In the genomic region with DNA sequence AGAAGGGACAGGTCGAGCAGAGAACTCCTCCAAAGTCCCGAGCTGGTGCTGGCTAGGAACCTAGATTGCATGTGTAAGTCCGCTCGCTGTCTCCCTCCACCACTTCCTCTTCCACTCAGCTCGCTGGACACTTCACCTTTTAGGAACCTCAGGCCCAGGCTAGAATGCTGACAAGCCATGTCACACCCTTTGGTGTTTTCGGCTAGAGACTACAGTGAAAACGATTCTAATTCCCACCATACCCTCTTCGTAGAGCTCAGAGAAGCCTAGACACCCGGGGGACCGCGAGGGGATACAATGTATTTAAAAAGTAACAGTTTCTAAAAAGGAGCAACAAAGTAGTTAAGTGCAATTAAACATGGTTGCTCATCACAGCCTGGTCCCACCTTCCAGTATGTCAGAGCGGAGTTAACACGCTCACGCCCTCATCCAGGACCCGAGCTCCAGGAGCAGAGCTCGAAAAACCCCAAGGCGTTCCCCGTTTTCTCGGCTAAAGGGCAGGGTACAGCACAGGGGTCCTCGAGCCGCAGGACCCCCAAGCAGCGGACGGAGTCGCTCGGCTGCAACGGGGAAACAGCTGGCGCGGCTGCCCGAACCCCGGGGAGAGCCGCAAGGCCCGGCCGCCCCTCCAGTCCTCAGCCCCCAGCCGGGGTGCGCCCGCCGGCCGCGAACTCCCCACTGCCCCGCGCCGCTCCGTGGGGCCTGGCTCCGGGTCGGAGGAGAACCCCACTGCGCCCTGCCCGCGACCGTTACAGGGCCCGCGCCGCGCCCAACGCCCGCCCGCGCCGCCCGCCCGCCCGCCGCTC, we compare ENCODE assay signal across 7 mouse cellular contexts. TPM values are rescaled to one million over a fixed set of nuclear protein-coding genes. Genes with fewer than 3 reads are reported as not detected.
A peak's percentile ranks its signal among the peaks of the same experiment; 100 is the strongest.
DNase-seq lines count a peak whose midpoint lies in the region; ATAC-seq and TF ChIP-seq lines count a peak whose summit lies in the region.

No protein-coding gene starts in this region.

- peak overlapping the region; percentile 85 for H3K9ac ChIP-seq in forebrain, postnatal 0 days
- H3K9ac ChIP-seq in kidney, embryonic 16.5 days (replicated peaks; ENCODE audit: low read length): peak overlapping the region; percentile 90

- peak; percentile 9 for DNase-seq in right cerebral cortex, postnatal 14 days
- no peak for DNase-seq in right cerebral cortex, postnatal 4 days
- DNase-seq in adrenal gland, postnatal 36 days: peak; percentile 19 to 22
- peak; percentile 11 for DNase-seq in forebrain, postnatal 0 days
- DNase-seq in lung, postnatal 10 days: peak; percentile 29
- DNase-seq in skeletal muscle tissue, adult 2 months (ENCODE audit: low read depth, low spot score): peak; percentile 34

- 1% methylated on average over 42 of the region's 62 CpGs for WGBS in forebrain, postnatal 0 days
- under 1% methylated on average over 58 of the region's 62 CpGs for WGBS in kidney, embryonic 16.5 days

- no peaks in the 10 kb centered on the region for H3K36me3 ChIP-seq in forebrain, postnatal 0 days (ENCODE audit: insufficient read depth)
- H3K36me3 ChIP-seq in kidney, embryonic 16.5 days (ENCODE audit: insufficient read depth, low read length): no peaks in the 10 kb centered on the region

- H3K4me3 ChIP-seq in forebrain, postnatal 0 days (ENCODE audit: low read depth, low read length): peak overlapping the region; percentile 92
- H3K4me3 ChIP-seq in kidney, embryonic 16.5 days (ENCODE audit: low read length): peak overlapping the region; percentile 90

- H3K4me2 ChIP-seq in forebrain, postnatal 0 days (ENCODE audit: low read depth): peak overlapping the region; percentile 96
- H3K4me2 ChIP-seq in kidney, embryonic 16.5 days (replicated peaks; ENCODE audit: low read depth, low read length): peak overlapping the region; percentile 71

- H3K27me3 ChIP-seq in forebrain, postnatal 0 days (ENCODE audit: insufficient read depth, low read length): no peaks in the 10 kb centered on the region
- no peaks in the 10 kb centered on the region for H3K27me3 ChIP-seq in kidney, embryonic 16.5 days (ENCODE audit: insufficient read depth, low read length)

- no peak for TF ChIP-seq CTCF in forebrain, postnatal 0 days (IDR thresholded peaks at IDR 0.05; ENCODE audit: low read depth)

- H3K4me1 ChIP-seq in forebrain, postnatal 0 days (ENCODE audit: insufficient read depth): peaks cover 6% of the 10 kb centered on the region
- peaks cover 14% of the 10 kb centered on the region for H3K4me1 ChIP-seq in kidney, embryonic 16.5 days (ENCODE audit: insufficient read depth, low read length)

- H3K27ac ChIP-seq in forebrain, postnatal 0 days (ENCODE audit: low read depth, low read length): peak overlapping the region; percentile 87
- H3K27ac ChIP-seq in kidney, embryonic 16.5 days (ENCODE audit: low read length): peak overlapping the region; percentile 74; the same call in 1 of the 2 replicates

- no peaks in the 10 kb centered on the region for H3K9me3 ChIP-seq in forebrain, postnatal 0 days (ENCODE audit: low read length)
- no peaks in the 10 kb centered on the region for H3K9me3 ChIP-seq in kidney, embryonic 16.5 days (ENCODE audit: low read length)

- ATAC-seq in forebrain, postnatal 0 days: peak; percentile 52
- peak; percentile 85 for ATAC-seq in kidney, embryonic 16.5 days (ENCODE audit: low FRiP score, low TSS enrichment)

RNA-seq across cellular contexts. Expression of a gene that starts 0.6 kb away (rescaled TPM):
- 10 to 100 TPM; 42.1 to 44.6 TPM for total RNA-seq in adrenal gland, postnatal 36 days (2021)
- total RNA-seq in forebrain, postnatal 0 days (2014; rRNA removed): 32.2 and 36.7 TPM in 2 replicates
- polyA plus RNA-seq in forebrain, postnatal 0 days (2015; fragmentation: Nextera tagmentation; extraction: Ambion mirVana): 17.2 and 21.3 TPM in 2 replicates
- polyA plus RNA-seq in kidney, embryonic 16.5 days (2015; fragmentation: Nextera tagmentation; extraction: Ambion mirVana): 45.1 and 45.2 TPM in 2 replicates

RNA-seq across cellular contexts. Expression of a gene that starts 32.3 kb away (rescaled TPM):
- 100 to 1,000 TPM; 522 to 588 TPM for total RNA-seq in adrenal gland, postnatal 36 days (2021)
- 872 and 1,141 TPM in 2 replicates for total RNA-seq in forebrain, postnatal 0 days (2014; rRNA removed)
- polyA plus RNA-seq in forebrain, postnatal 0 days (2015; fragmentation: Nextera tagmentation; extraction: Ambion mirVana): 313 and 396 TPM in 2 replicates
- 372 and 438 TPM in 2 replicates for polyA plus RNA-seq in kidney, embryonic 16.5 days (2015; fragmentation: Nextera tagmentation; extraction: Ambion mirVana)

RNA-seq across cellular contexts. Expression of a gene that starts 33.9 kb away (rescaled TPM):
- total RNA-seq in adrenal gland, postnatal 36 days (2021): 10 to 100 TPM; 28.9 to 34.2 TPM
- total RNA-seq in forebrain, postnatal 0 days (2014; rRNA removed): 62.8 and 64.2 TPM in 2 replicates
- polyA plus RNA-seq in forebrain, postnatal 0 days (2015; fragmentation: Nextera tagmentation; extraction: Ambion mirVana): 82.2 and 93.3 TPM in 2 replicates
- polyA plus RNA-seq in kidney, embryonic 16.5 days (2015; fragmentation: Nextera tagmentation; extraction: Ambion mirVana): 46.8 and 48.7 TPM in 2 replicates

RNA-seq across cellular contexts. Expression of a gene that starts 48.5 kb away (rescaled TPM):
- 10 to 100 TPM; 68.0 to 77.0 TPM for total RNA-seq in adrenal gland, postnatal 36 days (2021)
- 136 and 138 TPM in 2 replicates for total RNA-seq in forebrain, postnatal 0 days (2014; rRNA removed)
- polyA plus RNA-seq in forebrain, postnatal 0 days (2015; fragmentation: Nextera tagmentation; extraction: Ambion mirVana): 201 and 206 TPM in 2 replicates
- 143 and 147 TPM in 2 replicates for polyA plus RNA-seq in kidney, embryonic 16.5 days (2015; fragmentation: Nextera tagmentation; extraction: Ambion mirVana)

RNA-seq across cellular contexts. Expression of a gene that starts 57.4 kb away (rescaled TPM):
- 10 to 100 TPM; 13.5 to 24.0 TPM for total RNA-seq in adrenal gland, postnatal 36 days (2021)
- total RNA-seq in forebrain, postnatal 0 days (2014; rRNA removed): 32.1 and 42.4 TPM in 2 replicates
- polyA plus RNA-seq in forebrain, postnatal 0 days (2015; fragmentation: Nextera tagmentation; extraction: Ambion mirVana): 30.7 and 34.4 TPM in 2 replicates
- polyA plus RNA-seq in kidney, embryonic 16.5 days (2015; fragmentation: Nextera tagmentation; extraction: Ambion mirVana): 40.6 and 40.7 TPM in 2 replicates
